Mouse (Mus musculus) embryo, embryonic 9.5 days (tissue): ENCODE results near the gene Hes5.

ENCODE experiments used
- DNase-seq: peaks from one replicate; pipeline ENCODE4 v3.0.0-alpha.2; 2017; ENCODE audit errors: extremely low spot score

The Hes5 gene

DNA sequence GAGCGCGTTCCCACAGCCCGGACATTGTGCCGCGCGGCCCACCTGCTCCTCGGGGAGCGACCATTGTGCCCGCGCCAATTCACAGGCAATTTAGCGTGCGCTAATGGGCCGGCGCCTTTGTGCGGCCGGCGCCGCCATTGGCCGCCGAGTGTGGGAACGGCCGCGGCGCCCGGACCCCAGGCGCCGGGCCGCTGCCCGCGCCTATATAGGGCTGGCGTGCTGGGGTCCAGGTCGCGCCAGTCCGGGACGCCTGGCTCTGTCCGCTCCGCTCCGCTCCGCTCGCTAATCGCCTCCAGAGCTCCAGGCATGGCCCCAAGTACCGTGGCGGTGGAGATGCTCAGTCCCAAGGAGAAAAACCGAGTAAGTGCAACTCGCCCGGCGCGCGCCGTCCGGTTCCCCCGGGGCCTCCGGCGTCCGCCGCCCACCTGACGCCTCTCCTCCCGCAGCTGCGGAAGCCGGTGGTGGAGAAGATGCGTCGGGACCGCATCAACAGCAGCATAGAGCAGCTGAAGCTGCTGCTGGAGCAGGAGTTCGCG is at the start of gene Hes5:
TSS of gene Hes5 (plus strand) at position 234 of the 536 bp plus-strand sequence.
- DNase-seq, result peak; percentile 83

DNA sequence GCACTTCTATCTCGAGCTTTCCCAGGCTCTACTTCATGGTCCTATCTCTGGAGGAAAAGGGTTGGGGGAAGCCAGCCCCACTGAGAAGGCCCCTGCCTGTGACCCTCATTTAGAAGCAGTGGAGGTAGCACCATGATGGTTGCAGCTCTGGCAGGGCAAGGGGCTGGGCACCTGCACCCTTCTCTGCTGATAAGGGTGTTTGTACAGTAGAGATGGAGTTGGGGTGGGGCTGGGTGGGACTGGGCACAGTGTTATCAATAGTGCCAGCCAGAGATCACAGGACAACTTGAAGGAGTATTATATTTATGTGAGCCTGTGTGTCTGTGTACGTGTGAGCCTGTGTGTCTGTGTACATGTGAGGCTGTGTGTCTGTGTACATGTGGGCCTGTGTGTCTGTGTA is 49.1 kb upstream of the Hes5 start:
- DNase-seq, result no peak

DNA sequence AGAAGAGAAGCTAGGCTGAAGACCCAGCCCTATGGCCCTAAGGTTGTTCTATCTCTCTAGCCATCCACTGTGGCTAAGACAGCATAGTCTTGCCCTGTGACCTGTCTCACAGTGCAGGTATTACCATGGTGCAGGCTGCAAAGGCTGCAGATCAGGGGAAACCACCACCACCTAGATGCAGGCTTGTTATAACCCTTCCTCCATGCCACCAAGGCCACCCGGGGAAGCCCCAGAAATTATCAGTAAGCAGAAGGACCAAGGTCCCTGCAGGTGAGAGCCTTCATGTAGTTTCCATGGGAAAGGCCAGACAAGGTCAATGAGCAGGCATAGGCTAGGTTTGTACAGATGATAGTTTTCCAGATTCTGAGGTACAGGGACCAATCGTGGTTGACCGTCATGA is 46.9 kb upstream of the Hes5 start:
- DNase-seq, result no peak

DNA sequence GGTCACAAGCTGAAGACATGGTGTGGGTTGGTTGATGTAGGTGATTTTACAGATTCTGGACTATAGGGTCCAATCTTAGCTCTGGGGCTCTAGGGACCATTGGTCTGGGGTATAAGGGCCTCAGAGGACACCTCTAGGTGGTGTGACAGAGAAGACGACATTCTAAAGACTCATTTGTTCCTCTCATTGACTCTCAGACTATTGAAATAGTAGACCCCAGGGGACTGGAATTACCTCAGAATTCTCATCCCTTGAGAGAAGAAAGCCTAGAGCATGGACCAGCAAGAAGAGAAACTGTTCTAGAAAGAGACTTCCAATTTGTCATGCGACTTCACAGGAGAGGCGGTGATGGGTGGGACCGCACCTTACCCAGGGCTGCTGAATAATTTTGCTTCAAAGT is 46.5 kb upstream of the Hes5 start:
- no peak for DNase-seq

DNA sequence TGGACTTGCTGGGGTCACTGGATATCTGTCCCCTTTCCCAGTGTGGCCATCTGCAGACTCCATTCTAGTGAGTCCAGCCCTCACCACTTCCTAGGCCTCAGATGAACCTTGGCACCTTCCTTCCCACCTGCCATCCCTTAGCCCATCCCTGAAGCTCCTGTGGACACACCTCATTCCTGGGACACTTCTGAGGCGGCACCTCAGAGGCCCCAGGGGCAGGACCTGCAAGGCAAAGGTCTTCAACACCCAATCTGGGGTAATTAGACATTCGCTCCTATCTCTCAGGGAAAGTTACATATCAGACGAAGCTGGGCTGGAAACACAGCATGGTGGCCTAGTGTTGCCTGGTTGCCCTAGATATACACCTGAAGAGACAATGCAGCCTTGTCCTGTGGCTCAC is 46.0 kb upstream of the Hes5 start:
- DNase-seq, result no peak

DNA sequence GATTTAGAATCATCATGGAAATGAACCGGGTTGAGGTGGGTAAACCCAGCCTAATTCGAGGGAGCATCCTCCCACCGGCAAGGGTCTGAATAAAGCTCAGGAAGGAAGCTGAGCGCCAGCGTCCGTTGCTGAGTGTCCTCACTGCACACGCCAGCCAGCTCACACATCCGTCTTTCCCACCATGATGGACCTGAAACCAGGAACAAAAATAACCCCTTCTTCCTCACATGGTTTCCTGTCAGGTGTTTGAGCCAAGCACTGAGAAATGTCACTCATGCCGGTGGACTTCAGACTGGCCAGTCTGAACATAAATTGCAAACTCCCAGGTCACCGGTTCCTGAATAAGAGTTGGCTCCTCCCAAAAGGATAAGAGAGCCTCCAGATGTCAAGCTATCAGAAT is 45.4 kb upstream of the Hes5 start:
- no peak for DNase-seq

DNA sequence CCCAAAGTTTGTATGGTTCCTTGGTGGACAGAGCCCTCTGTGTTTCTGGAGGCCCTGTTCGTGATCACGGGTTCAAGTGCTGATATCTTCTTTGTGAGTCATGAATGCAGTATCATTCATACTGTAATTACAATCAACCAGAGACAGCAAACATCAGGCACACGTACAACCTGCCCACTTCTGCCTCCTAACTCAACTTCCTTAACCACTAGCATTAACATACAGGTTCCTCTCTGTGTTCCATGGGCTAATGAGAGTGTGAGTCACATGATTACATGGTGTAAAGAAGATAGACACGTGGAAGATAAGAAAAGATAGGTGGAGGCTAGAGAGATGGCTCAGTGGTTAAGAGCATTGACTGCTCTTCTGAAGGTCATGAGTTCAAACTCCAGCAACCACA is 44.1 kb upstream of the Hes5 start:
- no peak for DNase-seq

DNA sequence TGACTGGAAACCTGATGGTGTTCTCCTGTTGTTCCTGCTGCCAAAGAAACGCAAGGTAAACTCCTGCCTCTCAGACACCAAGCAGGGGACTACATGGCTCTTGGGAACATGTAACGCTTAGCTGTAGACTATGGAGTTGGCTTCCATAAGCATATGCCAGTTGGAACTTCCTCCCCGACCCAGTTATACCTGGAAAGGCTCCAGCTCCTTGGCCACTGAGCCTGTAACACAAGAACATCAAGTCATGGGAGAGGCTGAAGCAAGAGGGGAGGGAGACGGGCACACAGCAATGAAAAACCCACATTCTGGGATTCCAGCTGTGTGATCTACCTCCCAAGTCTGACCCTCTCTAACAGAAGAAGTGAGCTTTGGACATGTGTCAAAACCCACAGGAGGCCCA is 38.4 kb upstream of the Hes5 start:
- no peak for DNase-seq

DNA sequence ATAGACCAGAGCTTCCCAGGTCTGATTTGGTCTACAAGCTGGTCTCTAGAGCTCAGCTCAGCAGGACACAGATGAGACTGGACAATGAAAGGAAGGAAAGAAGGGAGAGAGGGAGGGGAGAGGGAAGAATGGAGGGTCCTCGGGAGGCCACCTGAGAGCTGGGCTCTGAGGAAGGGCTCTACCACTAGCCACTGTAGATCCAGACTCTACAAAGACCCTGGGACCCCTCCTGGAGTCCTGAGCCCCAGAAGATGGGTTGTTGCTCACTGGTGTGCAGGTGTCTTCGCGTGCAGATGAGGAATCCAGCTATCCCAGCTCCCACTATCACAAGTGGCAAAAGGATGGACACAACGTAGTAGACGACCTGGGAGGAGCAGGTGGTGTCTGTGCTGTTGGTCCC is 37.8 kb upstream of the Hes5 start:
- no peak for DNase-seq

DNA sequence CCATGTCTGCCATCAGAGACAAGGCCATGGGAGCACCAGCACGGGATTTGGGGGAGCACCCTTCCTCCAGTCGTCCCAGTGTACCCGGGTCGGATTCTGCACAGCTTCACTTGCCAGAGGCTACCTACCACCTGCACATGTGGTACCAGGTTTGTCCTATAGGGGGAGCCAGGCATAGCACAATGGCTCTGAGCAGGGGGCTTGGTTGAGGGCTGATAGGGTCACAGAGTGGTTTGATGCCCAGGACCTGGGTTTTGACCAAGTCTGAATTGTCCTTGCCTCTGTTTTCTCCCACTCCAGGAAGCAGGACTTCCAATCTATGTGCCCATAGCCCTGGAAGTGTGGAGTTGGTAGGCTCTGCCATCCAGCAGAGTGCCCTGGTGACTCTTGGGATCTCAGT is 35.3 kb upstream of the Hes5 start:
- DNase-seq, result no peak

DNA sequence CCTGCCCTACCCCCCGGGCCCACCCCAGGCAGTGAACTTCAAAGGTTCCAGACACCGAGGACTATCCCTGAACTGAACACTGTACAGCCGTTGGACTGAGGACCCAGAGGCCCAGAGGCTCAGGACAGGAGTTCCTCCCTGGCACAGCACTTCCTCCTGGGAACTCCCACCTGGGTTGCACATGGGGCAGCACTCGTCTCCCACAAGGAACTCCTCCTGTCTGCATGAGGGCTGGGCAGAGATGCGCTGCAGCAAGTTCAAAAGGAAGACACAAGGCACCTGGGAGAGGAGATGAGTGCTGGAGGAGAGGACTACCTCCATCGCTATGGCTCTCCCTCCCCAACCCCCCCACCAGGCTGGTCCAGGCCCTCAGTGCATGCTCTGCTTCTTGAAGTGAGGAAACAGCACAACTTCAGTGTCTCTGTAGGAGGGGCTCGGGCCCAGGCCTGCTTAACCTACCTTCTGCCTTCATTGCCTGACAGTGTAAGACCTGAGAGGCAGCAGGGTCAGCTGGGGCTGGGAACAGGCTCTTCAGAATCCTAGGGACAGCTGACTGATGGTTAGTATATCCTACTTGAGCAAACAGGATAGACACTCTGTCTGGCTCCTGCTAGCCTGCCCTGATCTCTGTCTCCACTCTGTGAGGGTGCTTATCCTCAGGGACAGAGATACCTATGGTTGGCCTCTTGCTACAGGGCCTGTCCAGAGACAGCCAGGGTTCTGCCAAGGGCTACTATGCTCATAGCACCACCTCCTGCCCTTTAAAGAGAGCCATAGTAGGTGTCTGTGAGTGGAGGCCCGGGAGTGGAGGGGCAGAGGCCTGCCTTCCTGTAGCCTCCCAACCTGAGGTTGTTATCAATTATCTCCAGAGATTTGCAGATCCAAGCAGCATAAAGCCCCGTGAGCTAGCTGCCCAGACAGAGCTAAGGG is 33.5 kb upstream of the Hes5 start:
- DNase-seq, result no peak

DNA sequence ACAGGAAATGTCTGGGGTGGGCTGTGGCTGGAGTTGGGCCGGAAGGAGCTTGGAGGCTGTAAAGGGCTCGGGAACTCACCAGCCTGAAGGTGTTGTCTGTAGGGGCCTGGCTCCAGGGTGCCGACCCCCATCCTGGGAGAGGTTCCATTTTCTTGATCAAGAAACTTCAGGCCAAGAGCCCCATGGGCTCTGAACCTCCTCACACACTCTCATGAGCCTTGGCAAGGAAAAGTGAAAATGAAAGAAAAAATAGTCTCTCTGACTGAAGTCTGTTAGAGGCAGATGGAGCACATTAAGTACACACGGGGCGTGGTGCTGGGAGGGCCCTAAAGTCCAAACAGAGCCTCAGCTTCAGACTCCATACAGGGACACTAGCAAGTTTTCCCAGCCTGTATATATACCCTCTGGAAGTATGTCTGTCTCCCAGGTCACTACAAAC is 32.8 kb upstream of the Hes5 start:
- no peak for DNase-seq

DNA sequence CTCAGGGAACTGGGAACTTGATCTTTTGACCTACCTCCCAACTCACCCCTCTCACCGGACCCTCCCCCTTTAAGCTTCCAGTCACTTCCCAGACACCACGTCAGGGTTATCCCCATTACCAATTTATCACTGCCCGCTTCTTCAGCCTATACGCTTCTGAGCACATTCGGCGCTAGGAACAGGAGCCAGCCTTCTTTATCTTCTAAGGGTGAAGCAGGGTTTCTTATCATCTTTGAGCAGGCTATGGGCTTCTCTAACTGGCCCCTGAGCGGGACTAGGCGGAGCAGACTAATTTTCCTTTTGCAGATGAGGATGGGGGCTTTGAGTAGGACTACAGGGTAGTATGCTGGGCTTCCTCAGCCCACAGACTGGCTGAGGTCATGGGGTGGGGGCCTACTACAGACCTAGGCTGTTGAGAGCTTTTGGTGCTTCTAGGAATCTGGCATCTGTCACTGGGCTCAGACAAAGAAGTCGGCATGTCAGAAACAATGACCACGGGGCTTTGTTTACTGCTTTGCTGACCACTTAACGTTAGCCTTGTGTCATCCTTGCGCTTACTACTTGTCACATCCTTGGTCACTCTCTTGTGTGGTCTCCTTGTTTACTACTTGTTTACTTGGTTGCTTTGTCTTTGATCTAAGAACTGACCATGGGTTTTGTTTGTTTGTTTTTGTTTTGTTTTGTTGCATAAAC is 32.2 kb upstream of the Hes5 start, which contains the start of gene Tnfrsf14:
TSS of gene Tnfrsf14 (minus strand) at position 169 of the 693 bp plus-strand sequence.
- DNase-seq, result no peak

DNA sequence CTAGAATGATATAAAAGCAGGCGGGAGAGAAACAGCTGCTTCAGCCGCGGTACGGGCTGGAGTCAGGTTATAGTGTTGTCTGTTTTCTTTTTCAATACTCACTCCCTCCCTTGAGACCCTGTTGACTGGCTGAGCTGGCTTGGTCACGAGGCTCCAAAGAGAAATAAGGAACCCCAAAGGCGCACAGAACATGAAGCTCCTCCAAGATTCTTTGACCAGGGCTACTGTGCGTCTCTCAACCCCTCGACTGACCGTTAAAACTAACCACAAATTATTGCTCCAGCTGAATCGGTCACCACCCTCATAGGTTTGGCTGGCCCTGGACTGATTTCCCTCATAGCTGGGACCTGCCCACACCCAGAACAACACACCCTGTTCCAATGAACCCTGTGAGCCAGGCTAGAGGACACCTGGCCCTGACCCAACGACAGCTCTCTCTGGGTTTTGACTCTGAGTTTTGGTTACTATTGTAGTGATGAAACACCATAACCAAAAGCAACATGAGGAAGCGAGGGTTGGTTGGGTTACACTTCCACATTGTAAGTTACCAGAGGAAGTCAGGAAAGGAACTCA is 31.5 kb upstream of the Hes5 start:
- no peak for DNase-seq

DNA sequence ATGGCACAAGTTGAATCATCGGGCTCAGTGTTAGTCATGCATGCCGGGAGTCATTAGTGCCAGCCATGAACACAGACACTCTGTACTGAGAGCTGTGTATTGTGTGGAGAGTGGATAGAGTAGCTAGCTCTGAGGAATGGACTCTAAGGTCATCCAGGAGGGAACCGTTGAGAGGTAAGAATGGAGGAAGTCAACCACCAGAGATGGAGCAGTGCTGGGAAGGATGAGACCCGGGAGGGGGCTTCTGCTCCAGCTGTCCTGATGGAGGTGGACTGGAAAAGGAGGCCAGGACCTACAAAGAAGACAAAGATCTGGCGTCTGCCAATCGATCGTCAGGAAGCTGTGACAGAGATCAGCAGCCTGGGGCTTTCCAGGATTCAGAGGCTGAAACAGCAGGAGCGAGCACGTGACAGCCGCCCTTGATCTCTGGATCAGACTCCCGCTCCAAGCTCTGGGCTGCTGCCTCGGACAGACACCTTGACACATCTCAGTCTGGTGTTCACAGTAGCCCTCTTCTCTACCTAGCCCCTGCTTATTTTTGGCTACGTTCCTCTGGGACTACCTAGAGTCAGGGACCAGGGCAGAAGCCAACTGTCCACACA is 27.3 kb upstream of the Hes5 start:
- DNase-seq, result no peak

DNA sequence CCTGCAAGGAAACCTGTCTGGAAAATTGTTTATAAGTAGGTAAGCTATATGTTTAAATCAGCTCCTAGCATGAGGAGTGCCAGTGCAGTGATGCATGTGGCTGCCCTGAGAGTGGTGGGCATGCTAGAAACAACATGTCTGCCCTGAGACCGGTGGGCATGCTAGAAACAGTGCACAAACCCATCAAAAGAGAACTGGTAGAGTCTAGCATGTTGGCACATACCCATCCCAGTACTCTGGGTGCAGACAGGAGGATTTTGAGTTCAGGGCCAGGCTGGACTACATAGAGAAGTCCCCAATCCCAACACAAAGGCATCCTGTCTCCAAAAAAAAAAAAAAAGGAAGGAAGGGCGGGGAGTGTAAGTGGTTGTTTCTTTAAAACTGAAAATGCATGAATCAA is 25.9 kb upstream of the Hes5 start:
- no peak for DNase-seq

DNA sequence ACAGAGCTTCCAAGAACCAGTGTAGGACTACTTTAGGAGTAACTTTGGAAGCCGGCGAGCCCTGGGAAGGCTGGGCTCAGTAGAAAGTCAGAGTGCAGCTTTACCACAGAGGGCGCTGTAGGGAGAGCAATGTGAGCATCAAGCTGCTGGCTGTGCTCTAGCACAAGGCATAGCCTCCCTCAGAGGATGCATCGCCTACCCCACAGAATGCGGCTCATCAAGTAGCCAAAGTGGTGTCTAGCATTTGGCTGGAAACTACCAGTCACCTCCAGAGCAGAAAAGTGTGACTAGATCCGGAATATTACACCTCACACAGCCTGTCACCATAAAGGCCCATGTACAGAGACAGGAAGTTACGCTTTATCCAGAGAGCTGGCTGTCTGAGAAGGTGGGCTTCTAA is 24.9 kb upstream of the Hes5 start:
- no peak for DNase-seq

DNA sequence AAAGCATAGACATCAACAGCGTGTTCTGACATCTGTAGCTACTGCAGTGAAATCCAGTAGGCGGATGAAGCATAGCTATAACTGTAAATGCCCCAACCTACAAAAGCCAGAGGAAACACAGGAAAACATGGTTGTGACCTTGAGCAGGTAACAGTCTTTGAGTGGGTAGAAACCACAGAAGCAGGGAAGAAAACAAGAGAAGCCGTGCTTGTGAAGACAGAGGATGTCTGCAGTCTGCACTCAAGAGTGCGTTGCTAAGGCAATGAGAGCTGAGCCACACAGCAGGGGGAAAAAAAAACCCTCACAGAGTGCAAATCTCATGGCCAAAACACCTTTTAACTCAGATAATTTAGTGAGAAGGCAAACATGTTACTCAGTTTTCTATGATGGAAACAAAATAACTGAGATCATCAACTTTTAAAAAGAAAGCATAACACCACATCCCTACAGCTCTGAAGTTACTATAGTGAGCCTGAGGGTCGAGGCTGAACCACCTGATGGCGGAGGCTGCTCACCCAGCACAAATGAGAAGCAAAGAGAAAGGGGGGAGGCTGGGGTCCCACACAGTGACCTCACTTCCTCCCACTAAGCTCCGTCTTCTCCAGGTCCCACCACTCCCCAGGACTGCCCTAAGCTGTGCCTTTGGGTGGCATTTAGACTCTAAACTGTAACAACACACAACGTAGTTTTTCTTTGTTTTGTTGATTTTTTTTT is 24.0 kb upstream of the Hes5 start:
- no peak for DNase-seq

DNA sequence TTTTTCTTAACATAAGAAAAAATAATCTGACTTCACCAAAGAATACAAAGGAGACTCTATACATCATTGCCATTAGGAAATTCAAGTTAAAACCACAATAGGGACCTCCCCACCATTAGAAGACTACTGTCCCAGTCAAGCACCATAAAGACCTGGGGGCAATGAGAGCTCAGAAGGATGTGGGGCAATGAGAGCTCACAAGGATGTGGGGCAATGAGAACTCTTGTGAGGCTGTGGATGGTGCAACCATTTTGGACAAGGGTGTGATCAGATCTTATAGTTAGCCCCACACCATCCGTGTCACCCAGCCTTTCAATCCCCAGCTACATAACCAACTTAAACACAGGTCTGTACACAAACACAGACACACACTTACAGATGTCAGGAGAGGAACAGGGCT is 23.0 kb upstream of the Hes5 start:
- DNase-seq, result no peak

DNA sequence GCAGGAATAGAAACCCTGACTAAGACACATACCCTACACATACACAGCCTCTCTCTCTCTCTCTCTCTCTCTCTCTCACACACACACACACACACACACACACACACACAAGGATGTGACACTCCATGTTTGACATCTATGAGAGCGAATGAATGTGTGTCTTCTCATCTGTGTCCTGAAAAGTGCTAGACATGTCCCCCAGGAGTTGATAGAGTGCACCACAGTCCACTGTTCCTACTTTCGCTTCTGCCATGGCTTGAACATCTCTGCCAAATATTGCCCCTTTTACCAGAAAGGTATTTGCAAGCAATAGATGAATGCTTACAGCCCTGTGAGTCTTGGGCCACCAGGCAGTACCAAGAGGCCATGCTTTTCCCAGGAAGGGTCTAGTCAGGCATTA is 20.6 kb upstream of the Hes5 start:
- no peak for DNase-seq

DNA sequence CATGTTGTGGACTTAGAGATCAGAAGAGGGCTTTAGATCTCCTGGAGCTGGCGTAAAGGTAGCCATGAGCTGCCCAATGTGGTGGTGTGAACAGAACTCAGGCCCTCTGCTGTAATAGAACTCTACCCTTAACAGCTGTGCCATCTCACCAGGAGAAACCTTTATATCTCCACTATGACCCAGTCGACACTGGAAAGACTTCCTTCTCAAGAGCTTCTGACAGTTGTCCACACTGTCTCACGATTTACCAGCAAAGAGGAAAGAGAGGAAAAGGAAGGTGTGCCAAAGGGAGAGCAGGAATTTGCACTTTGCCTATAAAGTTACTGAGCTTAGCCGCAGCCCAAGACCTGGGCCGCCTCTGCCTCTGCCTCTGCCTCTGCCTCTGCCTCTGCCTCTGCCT is 18.9 kb upstream of the Hes5 start:
- DNase-seq, result no peak
